Mouse (Mus musculus): ENCODE measurements around the gene Kcnd2.

- TF ChIP-seq CTCF (IDR thresholded peaks at IDR 0.05; ENCODE audit: low read depth): no peak
- TF ChIP-seq EP300 (IDR thresholded peaks at IDR 0.05; ENCODE audit: low read depth): no peak
Observed at GRCm38 (mm10) chr6:21321407-21321806, 106.1 kb downstream of the Kcnd2 start.
